Comparison of ENCODE assay signal across 23 mouse cellular contexts in genomic region chr1:133967481-133968017, GRCm38 (mm10). TPM values are rescaled to one million over a fixed set of nuclear protein-coding genes. Genes with fewer than 3 reads are reported as not detected.
A peak's percentile ranks its signal among the peaks of the same experiment; 100 is the strongest.
DNase-seq lines count a peak whose midpoint lies in the region; ATAC-seq lines count a peak whose summit lies in the region.
"Had no signal": no experiment of that assay in that cellular context is flagged by ENCODE, and none has a peak within 500 bp of the region (broad histone marks: within the 10 kb centered on the region; RNA-seq: fewer than 3 reads in every experiment).

No protein-coding gene starts in this region.

- H3K36me3 ChIP-seq in forebrain, embryonic 11.5 days (ENCODE audit: control insufficient read depth, insufficient read depth, low read length), result no peaks in the 10 kb centered on the region
- no peaks in the 10 kb centered on the region for H3K36me3 ChIP-seq in forebrain, embryonic 12.5 days (replicated peaks)
- no peaks in the 10 kb centered on the region for H3K36me3 ChIP-seq in liver, embryonic 11.5 days (ENCODE audit: control insufficient read depth, insufficient read depth, low read length)
- H3K36me3 ChIP-seq: forebrain, embryonic 10.5 days; hindbrain, embryonic 12.5 days; liver, embryonic 13.5 days; midbrain, embryonic 13.5 days had no signal

- no peak for ATAC-seq in forebrain, embryonic 11.5 days (replicated peaks; ENCODE audit: low FRiP score)
- no peak for ATAC-seq in forebrain, embryonic 12.5 days (ENCODE audit: low FRiP score)
- 0 out of 2 replicates have a peak, but pooled peaks have one; percentile 15 for ATAC-seq in liver, embryonic 11.5 days (replicated peaks; ENCODE audit: low FRiP score)
- ATAC-seq: midbrain, embryonic 13.5 days had no signal

- 82% methylated on average over 7 of the region's 7 CpGs for WGBS in forebrain, embryonic 11.5 days
- WGBS in forebrain, embryonic 12.5 days, result 78% methylated on average over 7 of the region's 7 CpGs
- 58% methylated on average over 7 of the region's 7 CpGs for WGBS in liver, embryonic 11.5 days

- H3K4me3 ChIP-seq in forebrain, embryonic 11.5 days (ENCODE audit: low read depth, low read length), result no peak overlapping the region
- H3K4me3 ChIP-seq in forebrain, embryonic 12.5 days (replicated peaks), result no peak overlapping the region
- H3K4me3 ChIP-seq in liver, embryonic 11.5 days (ENCODE audit: low read depth, low read length), result no peak overlapping the region
- H3K4me3 ChIP-seq: forebrain, embryonic 10.5 days; hindbrain, embryonic 12.5 days; left cerebral cortex, adult 2 months; liver, embryonic 13.5 days; midbrain, embryonic 13.5 days had no signal

- H3K27me3 ChIP-seq in forebrain, embryonic 11.5 days (ENCODE audit: control insufficient read depth, insufficient read depth, low read length), result no peaks in the 10 kb centered on the region
- no peaks in the 10 kb centered on the region for H3K27me3 ChIP-seq in forebrain, embryonic 12.5 days
- H3K27me3 ChIP-seq in liver, embryonic 11.5 days (replicated peaks; ENCODE audit: control insufficient read depth, insufficient read depth, low read length), result no peaks in the 10 kb centered on the region
- H3K27me3 ChIP-seq: midbrain, embryonic 13.5 days had no signal

- H3K27ac ChIP-seq in forebrain, embryonic 11.5 days (ENCODE audit: low read depth, low read length), result no peak overlapping the region
- H3K27ac ChIP-seq in forebrain, embryonic 12.5 days, result no peak overlapping the region
- H3K27ac ChIP-seq in liver, embryonic 11.5 days (ENCODE audit: low read depth, low read length), result no peak overlapping the region
- H3K27ac ChIP-seq: forebrain, embryonic 10.5 days; hindbrain, embryonic 12.5 days; kidney, postnatal 0 days; left cerebral cortex, adult 2 months; liver, embryonic 13.5 days; midbrain, embryonic 13.5 days had no signal

- peak; percentile 9 for DNase-seq in forebrain, embryonic 11.5 days (ENCODE audit: low spot score)
- DNase-seq in liver, embryonic 11.5 days (ENCODE audit: low spot score), result no peak
- DNase-seq in liver, result no peak
- peak; percentile 48 to 74 for DNase-seq in urinary bladder, postnatal 36 days (ENCODE audit: low spot score in 2 of 2)
- no peak for DNase-seq in urinary bladder, postnatal 25 days (ENCODE audit: low spot score)
- no peak for DNase-seq in testis, postnatal 14 days (ENCODE audit: low spot score)
- no peak for DNase-seq in kidney, adult 9 months
- DNase-seq: adrenal gland, postnatal 14 days; cerebellum, adult 8-10 months; cerebellum, postnatal 36 days; embryo, embryonic 11 days; kidney, adult 11 months; left cerebral cortex, postnatal 4 days; liver, embryonic 13.5 days; lung, postnatal 14 days; thymus, postnatal 14 days had no signal

- no peaks in the 10 kb centered on the region for H3K9me3 ChIP-seq in forebrain, embryonic 11.5 days (ENCODE audit: control insufficient read depth, low read length)
- H3K9me3 ChIP-seq in forebrain, embryonic 12.5 days, result no peaks in the 10 kb centered on the region
- no peaks in the 10 kb centered on the region for H3K9me3 ChIP-seq in liver, embryonic 11.5 days (ENCODE audit: control insufficient read depth, low read length)
- H3K9me3 ChIP-seq: forebrain, embryonic 10.5 days; hindbrain, embryonic 12.5 days; liver, embryonic 13.5 days; midbrain, embryonic 13.5 days had no signal

- no peak overlapping the region for H3K9ac ChIP-seq in forebrain, embryonic 11.5 days (ENCODE audit: low read length)
- no peak overlapping the region for H3K9ac ChIP-seq in forebrain, embryonic 12.5 days
- no peak overlapping the region for H3K9ac ChIP-seq in liver, embryonic 11.5 days (ENCODE audit: low read depth, low read length)
- H3K9ac ChIP-seq: hindbrain, embryonic 12.5 days; liver, embryonic 13.5 days; midbrain, embryonic 13.5 days had no signal

- H3K4me2 ChIP-seq in forebrain, embryonic 11.5 days (ENCODE audit: low read depth, low read length, severe bottlenecking), result no peak overlapping the region
- H3K4me2 ChIP-seq in forebrain, embryonic 12.5 days, result no peak overlapping the region
- no peak overlapping the region for H3K4me2 ChIP-seq in liver, embryonic 11.5 days
- H3K4me2 ChIP-seq: heart, embryonic 11.5 days; hindbrain, embryonic 12.5 days; liver, embryonic 13.5 days; midbrain, embryonic 13.5 days had no signal

- H3K4me1 ChIP-seq in forebrain, embryonic 11.5 days (replicated peaks; ENCODE audit: control insufficient read depth, insufficient read depth, low read length), result no peaks in the 10 kb centered on the region
- H3K4me1 ChIP-seq in forebrain, embryonic 12.5 days, result no peaks in the 10 kb centered on the region
- H3K4me1 ChIP-seq in liver, embryonic 11.5 days (replicated peaks; ENCODE audit: control insufficient read depth, insufficient read depth, low read length), result peaks cover 14% of the 10 kb centered on the region
- H3K4me1 ChIP-seq: midbrain, embryonic 13.5 days had no signal

RNA-seq across cellular contexts. Expression of gene Prelp, which starts 46.3 kb away (rescaled TPM):
- polyA plus RNA-seq in forebrain, embryonic 11.5 days (2014; fragmentation: Nextera tagmentation; extraction: Ambion mirVana), result 1.2 and 1.4 TPM in 2 replicates
- 2.0 and 2.1 TPM in 2 replicates for polyA plus RNA-seq in forebrain, embryonic 12.5 days (2016; fragmentation: Nextera tagmentation; extraction: Ambion mirVana)
- 0.11 and 0.23 TPM in 2 replicates for polyA plus RNA-seq in liver, embryonic 11.5 days (2014; fragmentation: Nextera tagmentation; extraction: Ambion mirVana)

RNA-seq across cellular contexts. Expression of gene Optc, which starts 59.8 kb away (rescaled TPM):
- 2.5 and 2.6 TPM in 2 replicates for polyA plus RNA-seq in forebrain, embryonic 11.5 days (2014; fragmentation: Nextera tagmentation; extraction: Ambion mirVana)
- 2.6 and 3.2 TPM in 2 replicates for polyA plus RNA-seq in forebrain, embryonic 12.5 days (2016; fragmentation: Nextera tagmentation; extraction: Ambion mirVana)
- polyA plus RNA-seq in liver, embryonic 11.5 days (2014; fragmentation: Nextera tagmentation; extraction: Ambion mirVana), result 0.40 TPM in 1 of 2 replicates, not detected in the other

Comparison
In these comparisons a context has a peak if more than half of its experiments do, and no peak if none do; other contexts are left out.
1. DNase-seq: peak in forebrain, embryonic 11.5 days (single experiment) and urinary bladder, postnatal 36 days (2 of 2); none in liver, embryonic 11.5 days (single experiment), liver (single experiment), urinary bladder, postnatal 25 days (single experiment), testis, postnatal 14 days (single experiment) and kidney, adult 9 months (single experiment).